In genomic region chr5:125406322-125407016, GRCm38 (mm10) we compare ENCODE assay signal across 8 mouse cellular contexts. TPM values are rescaled to one million over a fixed set of nuclear protein-coding genes. Genes with fewer than 3 reads are reported as not detected.
DNase-seq lines count a peak whose midpoint lies in the region; ATAC-seq and TF ChIP-seq lines count a peak whose summit lies in the region.

No protein-coding gene starts in this region.

- H3K79me3 ChIP-seq in C2C12 (ENCODE audit: low read depth) = no peaks in the 10 kb centered on the region

- no peaks in the 10 kb centered on the region for H3K36me3 ChIP-seq in C2C12 (ENCODE audit: control insufficient read depth, insufficient read depth)
- H3K36me3 ChIP-seq in heart, embryonic 16.5 days (ENCODE audit: control insufficient read depth, insufficient read depth) = no peaks in the 10 kb centered on the region
- H3K36me3 ChIP-seq in liver, postnatal 0 days (replicated peaks; ENCODE audit: insufficient read depth, low read length) = no peaks in the 10 kb centered on the region
- H3K36me3 ChIP-seq in neural tube, embryonic 12.5 days = no peaks in the 10 kb centered on the region

- H3K9ac ChIP-seq in heart, embryonic 16.5 days (ENCODE audit: low read length) = peak overlapping the region; percentile 78
- peak overlapping the region; percentile 73 for H3K9ac ChIP-seq in liver, postnatal 0 days (replicated peaks)
- H3K9ac ChIP-seq in neural tube, embryonic 12.5 days = peak overlapping the region; percentile 70

- peaks cover 12% of the 10 kb centered on the region for H3K4me1 ChIP-seq in heart, embryonic 16.5 days (ENCODE audit: control insufficient read depth, insufficient read depth, low read length)
- peaks cover 29% of the 10 kb centered on the region for H3K4me1 ChIP-seq in liver, postnatal 0 days (ENCODE audit: insufficient read depth)
- peaks cover 21% of the 10 kb centered on the region for H3K4me1 ChIP-seq in neural tube, embryonic 12.5 days

- peak overlapping the region; percentile 42 for H3ac ChIP-seq in C2C12 (ENCODE audit: control insufficient read depth, insufficient read length, low read depth)

- H3K27me3 ChIP-seq in C2C12 (ENCODE audit: control insufficient read depth, insufficient read depth, insufficient read length) = no peaks in the 10 kb centered on the region
- H3K27me3 ChIP-seq in heart, embryonic 16.5 days (ENCODE audit: control insufficient read depth, insufficient read depth, low read length) = no peaks in the 10 kb centered on the region
- no peaks in the 10 kb centered on the region for H3K27me3 ChIP-seq in liver, postnatal 0 days (ENCODE audit: insufficient read depth, low read length)
- H3K27me3 ChIP-seq in neural tube, embryonic 12.5 days (replicated peaks) = no peaks in the 10 kb centered on the region

- H3K4me3 ChIP-seq in C2C12 (ENCODE audit: insufficient read depth, poor library complexity, severe bottlenecking) = peak overlapping the region; percentile 28
- peak overlapping the region; percentile 72 for H3K4me3 ChIP-seq in heart, embryonic 16.5 days (ENCODE audit: low read length)
- H3K4me3 ChIP-seq in liver, postnatal 0 days (ENCODE audit: low read depth, low read length) = peak overlapping the region; percentile 53
- peak overlapping the region; percentile 58 for H3K4me3 ChIP-seq in neural tube, embryonic 12.5 days

- no peak for TF ChIP-seq CTCF in C2C12 (IDR thresholded peaks at IDR 0.05; ENCODE audit: control insufficient read depth, insufficient read depth, insufficient read length)
- no peak for TF ChIP-seq CTCF in liver, postnatal 0 days (IDR thresholded peaks at IDR 0.05; ENCODE audit: low read depth)

- DNase-seq in adrenal gland, adult 2 months = peak; percentile 80
- DNase-seq in kidney, postnatal 25 days = peak; percentile 64 to 78
- peak; percentile 69 for DNase-seq in liver, postnatal 0 days
- DNase-seq in thymus, postnatal 10 days (ENCODE audit: low spot score in 2 of 2) = peak; percentile 62 to 64

- 4% methylated on average over 20 of the region's 20 CpGs for WGBS in heart, embryonic 16.5 days
- WGBS in liver, postnatal 0 days (ENCODE audit: insufficient replicate concordance) = 2% methylated on average over 20 of the region's 20 CpGs
- 3% methylated on average over 20 of the region's 20 CpGs for WGBS in neural tube, embryonic 12.5 days

- peak overlapping the region; percentile 87 for H3K4me2 ChIP-seq in heart, embryonic 16.5 days (ENCODE audit: low read depth, low read length)
- peak overlapping the region; percentile 90 for H3K4me2 ChIP-seq in liver, postnatal 0 days (ENCODE audit: low read depth, low read length)
- H3K4me2 ChIP-seq in neural tube, embryonic 12.5 days (replicated peaks) = peak overlapping the region; percentile 78

- no peaks in the 10 kb centered on the region for H3K79me2 ChIP-seq in C2C12 (ENCODE audit: control insufficient read depth, insufficient read depth)

- no peaks in the 10 kb centered on the region for H3K9me3 ChIP-seq in heart, embryonic 16.5 days (replicated peaks; ENCODE audit: control insufficient read depth, low read length)
- H3K9me3 ChIP-seq in liver, postnatal 0 days (ENCODE audit: low read length) = no peaks in the 10 kb centered on the region
- H3K9me3 ChIP-seq in neural tube, embryonic 12.5 days = no peaks in the 10 kb centered on the region

- ATAC-seq in erythroblast, adult 5-6 weeks (replicated peaks; ENCODE audit: low FRiP score, poor library complexity, severe bottlenecking) = peak; percentile 55
- ATAC-seq in heart, embryonic 16.5 days (replicated peaks; ENCODE audit: extremely low read depth, insufficient read depth, low FRiP score) = peak; percentile 26
- peak; percentile 31 for ATAC-seq in liver, postnatal 0 days
- no peak for ATAC-seq in neural tube, embryonic 12.5 days (ENCODE audit: low FRiP score, low read depth)

- TF ChIP-seq EP300 in liver, postnatal 0 days (IDR thresholded peaks at IDR 0.05; ENCODE audit: low read depth) = no peak

- peak overlapping the region; percentile 96 for H3K27ac ChIP-seq in heart, embryonic 16.5 days (ENCODE audit: low read length)
- peak overlapping the region; percentile 87 for H3K27ac ChIP-seq in liver, postnatal 0 days (ENCODE audit: low read depth)
- peak overlapping the region; percentile 80 for H3K27ac ChIP-seq in neural tube, embryonic 12.5 days

TF ChIP-seq in C2C12, 6 proteins besides CTCF, POLR2A, EP300 and RAD21:
- TF ChIP-seq MAX (IDR thresholded peaks at IDR 0.05) = no peak
- TF ChIP-seq MYOG (IDR thresholded peaks at IDR 0.05; ENCODE audit: control insufficient read depth, extremely low read depth, insufficient read length) = no peak
- TF ChIP-seq USF1 (IDR thresholded peaks at IDR 0.05; ENCODE audit: low read depth) = no peak
- no peak for TF ChIP-seq CEBPB (IDR thresholded peaks at IDR 0.05; ENCODE audit: low read depth)
- TF ChIP-seq FOSL1 (IDR thresholded peaks at IDR 0.05; ENCODE audit: insufficient read depth, low read length, poor library complexity, severe bottlenecking) = no peak
- no peak for TF ChIP-seq MYOD1 (IDR thresholded peaks at IDR 0.05; ENCODE audit: control insufficient read depth, insufficient read length, low read depth)

RNA-seq across cellular contexts. Expression of gene Ubc, which starts 16.5 kb away (rescaled TPM):
- polyA plus RNA-seq in C2C12 (2012; fragmentation: generic; extraction: Trizol) = 918 TPM
- 1,000 to 10,000 TPM; 1,333 to 2,925 TPM for total RNA-seq in adrenal gland, adult 2 months (2021)
- 634 and 889 TPM in 2 replicates for polyA plus RNA-seq in adrenal gland, adult 2 months (2012; rRNA removed)
- total RNA-seq in erythroblast, adult 5-6 weeks (2015; ENCODE audit: low replicate concordance) = 74.2 and 81.7 TPM in 2 replicates
- 106 and 132 TPM in 2 replicates for total RNA-seq in erythroblast, adult 5-6 weeks (2017; ENCODE audit: low replicate concordance)
- 928 and 945 TPM in 2 replicates for polyA plus RNA-seq in heart, embryonic 16.5 days (2015; fragmentation: Nextera tagmentation; extraction: Ambion mirVana)
- 369 and 531 TPM in 2 replicates for polyA plus RNA-seq in liver, postnatal 0 days (2015; fragmentation: Nextera tagmentation; extraction: Ambion mirVana)
- 1,083 and 1,154 TPM in 2 replicates for polyA plus RNA-seq in neural tube, embryonic 12.5 days (2016; fragmentation: Nextera tagmentation; extraction: Ambion mirVana)

RNA-seq across cellular contexts. Expression of gene Gm10382, which starts 17.3 kb away (rescaled TPM):
- 2.2 TPM for polyA plus RNA-seq in C2C12 (2012; fragmentation: generic; extraction: Trizol)
- under 1 TPM; 0.23 to 0.24 TPM for total RNA-seq in adrenal gland, adult 2 months (2021)
- 0.26 and 0.50 TPM in 2 replicates for polyA plus RNA-seq in adrenal gland, adult 2 months (2012; rRNA removed)
- not detected in 2 replicates for total RNA-seq in erythroblast, adult 5-6 weeks (2015; ENCODE audit: low replicate concordance)
- 0.43 TPM in 1 of 2 replicates, not detected in the other for total RNA-seq in erythroblast, adult 5-6 weeks (2017; ENCODE audit: low replicate concordance)
- polyA plus RNA-seq in heart, embryonic 16.5 days (2015; fragmentation: Nextera tagmentation; extraction: Ambion mirVana) = 0.27 and 0.30 TPM in 2 replicates
- 0.17 and 0.18 TPM in 2 replicates for polyA plus RNA-seq in liver, postnatal 0 days (2015; fragmentation: Nextera tagmentation; extraction: Ambion mirVana)
- 0.92 and 1.1 TPM in 2 replicates for polyA plus RNA-seq in neural tube, embryonic 12.5 days (2016; fragmentation: Nextera tagmentation; extraction: Ambion mirVana)

RNA-seq across cellular contexts. Expression of gene Dhx37, which starts 27.5 kb away (rescaled TPM):
- polyA plus RNA-seq in C2C12 (2012; fragmentation: generic; extraction: Trizol) = 25.2 TPM
- 10 to 100 TPM; 19.2 to 19.6 TPM for total RNA-seq in adrenal gland, adult 2 months (2021)
- polyA plus RNA-seq in adrenal gland, adult 2 months (2012; rRNA removed) = 26.0 and 53.9 TPM in 2 replicates
- total RNA-seq in erythroblast, adult 5-6 weeks (2015; ENCODE audit: low replicate concordance) = 1.2 and 17.8 TPM in 2 replicates
- 6.1 and 6.5 TPM in 2 replicates for total RNA-seq in erythroblast, adult 5-6 weeks (2017; ENCODE audit: low replicate concordance)
- 8.5 and 10.5 TPM in 2 replicates for polyA plus RNA-seq in heart, embryonic 16.5 days (2015; fragmentation: Nextera tagmentation; extraction: Ambion mirVana)
- polyA plus RNA-seq in liver, postnatal 0 days (2015; fragmentation: Nextera tagmentation; extraction: Ambion mirVana) = 3.3 and 3.4 TPM in 2 replicates
- 15.0 and 15.6 TPM in 2 replicates for polyA plus RNA-seq in neural tube, embryonic 12.5 days (2016; fragmentation: Nextera tagmentation; extraction: Ambion mirVana)

RNA-seq across cellular contexts. Expression of gene Bri3bp, which starts 34.9 kb away (rescaled TPM):
- polyA plus RNA-seq in C2C12 (2012; fragmentation: generic; extraction: Trizol) = 29.4 TPM
- total RNA-seq in adrenal gland, adult 2 months (2021) = 10 to 100 TPM; 25.3 to 28.7 TPM
- polyA plus RNA-seq in adrenal gland, adult 2 months (2012; rRNA removed) = 11.0 and 22.1 TPM in 2 replicates
- 10.9 and 13.1 TPM in 2 replicates for total RNA-seq in erythroblast, adult 5-6 weeks (2015; ENCODE audit: low replicate concordance)
- total RNA-seq in erythroblast, adult 5-6 weeks (2017; ENCODE audit: low replicate concordance) = 4.7 and 5.3 TPM in 2 replicates
- 44.1 and 45.2 TPM in 2 replicates for polyA plus RNA-seq in heart, embryonic 16.5 days (2015; fragmentation: Nextera tagmentation; extraction: Ambion mirVana)
- polyA plus RNA-seq in liver, postnatal 0 days (2015; fragmentation: Nextera tagmentation; extraction: Ambion mirVana) = 20.2 and 20.9 TPM in 2 replicates
- polyA plus RNA-seq in neural tube, embryonic 12.5 days (2016; fragmentation: Nextera tagmentation; extraction: Ambion mirVana) = 37.0 and 39.2 TPM in 2 replicates
